Mouse (Mus musculus) midbrain, embryonic 12.5 days (tissue): ENCODE measurements around the gene Drc3. TPM values are rescaled to one million over a fixed set of nuclear protein-coding genes. Genes with fewer than 3 reads are reported as not detected.
"Not testable (repeated sequence)": the region's sequence is repeated elsewhere in the genome, so short reads cannot be mapped to it uniquely, and the experiment has no call there.

Experiments used
- ATAC-seq: fragments of 200-750 bp; cut with Nextera tagmentation; 2 replicates; pipeline ENCODE4 v1.8.0; 2017; ENCODE audit warnings: low read depth, moderate TSS enrichment, moderate library complexity; ENCODE audit not compliant: low FRiP score
- H3K27ac ChIP-seq: fragments of 300-500 bp; sonication (generic); replicated peaks from 2 replicates; pipeline ENCODE4 v1.5.1; 2016; ENCODE audit warnings: mild to moderate bottlenecking
- H3K27me3 ChIP-seq: fragments of 300-500 bp; sonication (generic); 2 replicates; pipeline ENCODE4 v1.6.1; 2016; ENCODE audit warnings: mild to moderate bottlenecking
- H3K36me3 ChIP-seq: fragments of 300-500 bp; sonication (generic); 2 replicates; pipeline ENCODE4 v1.6.1; 2016
- H3K4me1 ChIP-seq: fragments of 300-500 bp; sonication (generic); 2 replicates; pipeline ENCODE4 v1.6.1; 2016
- H3K4me2 ChIP-seq: fragments of 300-500 bp; sonication (generic); replicated peaks from 2 replicates; pipeline ENCODE4 v1.6.1; 2016; ENCODE audit warnings: mild to moderate bottlenecking, moderate library complexity
- H3K4me3 ChIP-seq: fragments of 300-500 bp; sonication (generic); 2 replicates; pipeline ENCODE4 v1.5.1; 2016; ENCODE audit warnings: mild to moderate bottlenecking
- H3K9ac ChIP-seq: fragments of 300-500 bp; sonication (generic); replicated peaks from 2 replicates; pipeline ENCODE4 v1.6.1; 2016; ENCODE audit warnings: mild to moderate bottlenecking, moderate library complexity
- H3K9me3 ChIP-seq: fragments of 300-500 bp; sonication (generic); 2 replicates; pipeline ENCODE4 v1.6.1; 2016; ENCODE audit warnings: mild to moderate bottlenecking
- WGBS: fragments of 180-500 bp; shearing (Covaris S2); methylation state at CpG from one replicate; pipeline ENCODE4 v1.1.7; 2016; 5-methylcytosine and 5-hydroxymethylcytosine counted together
- polyA plus RNA-seq: library from polyadenylated mRNA; unstranded; fragments of >200 nt; fragmentation: Nextera tagmentation; extraction: Ambion mirVana; gene quantifications from 2 replicates; pipeline ENCODE4 v1.2.1, GENCODE M21; 2016

Drc3 gene
- polyA plus RNA-seq, 1 experiment from 2014 or later = 2.5 TPM

GRCm38 (mm10) chr11:60439621-60440020 lies 86.5 kb downstream of the Drc3 start:
- ATAC-seq, H3K4me3 ChIP-seq, H3K27ac ChIP-seq, H3K4me2 ChIP-seq, H3K4me1 ChIP-seq, H3K9ac ChIP-seq, H3K9me3 ChIP-seq, H3K27me3 ChIP-seq: not testable (repeated sequence)
- peaks cover 67% of the 10 kb centered on the region for H3K36me3 ChIP-seq
- 31% methylated on average over 1 of the region's 1 CpGs for WGBS

GRCm38 (mm10) chr11:60440176-60440575 lies 87.0 kb downstream of the Drc3 start:
- WGBS = 54% methylated on average over 7 of the region's 7 CpGs
- H3K9ac ChIP-seq = no peak overlapping the region
- H3K4me3 ChIP-seq = no peak overlapping the region
- no peak overlapping the region for H3K27ac ChIP-seq
- H3K9me3 ChIP-seq = no peaks in the 10 kb centered on the region
- no peak overlapping the region for H3K4me2 ChIP-seq
- no peaks in the 10 kb centered on the region for H3K4me1 ChIP-seq
- H3K36me3 ChIP-seq = peaks cover 61% of the 10 kb centered on the region
- no peak for ATAC-seq
- no peaks in the 10 kb centered on the region for H3K27me3 ChIP-seq

- 90% methylated on average over 6 of the region's 6 CpGs for WGBS
- no peaks in the 10 kb centered on the region for H3K27me3 ChIP-seq
- no peak for ATAC-seq
- H3K4me2 ChIP-seq = no peak overlapping the region
- H3K9ac ChIP-seq = no peak overlapping the region
- H3K4me1 ChIP-seq = no peaks in the 10 kb centered on the region
- H3K27ac ChIP-seq = no peak overlapping the region
- H3K4me3 ChIP-seq = no peak overlapping the region
- peaks cover 41% of the 10 kb centered on the region for H3K36me3 ChIP-seq
- no peaks in the 10 kb centered on the region for H3K9me3 ChIP-seq
These were observed 89.8 kb downstream of the Drc3 start for GRCm38 (mm10) chr11:60442896-60443295.

Other genes starting within 250 kb of the Drc3 start
- 28.3 and 36.2 TPM in 2 replicates for gene Rai1, start 248.3 kb upstream of the Drc3 start, polyA plus RNA-seq
- gene Srebf1, start 130.7 kb upstream of the Drc3 start, polyA plus RNA-seq = 46.8 and 56.8 TPM in 2 replicates
- 33.3 and 37.3 TPM in 2 replicates for gene Tom1l2, start 424 bp upstream of the Drc3 start, polyA plus RNA-seq
- gene Gid4, start 63.8 kb downstream of the Drc3 start, polyA plus RNA-seq = 32.4 and 36.1 TPM in 2 replicates
- gene Atpaf2, start 65.1 kb downstream of the Drc3 start, polyA plus RNA-seq = 33.9 and 36.8 TPM in 2 replicates
- gene Drg2, start 101.3 kb downstream of the Drc3 start, polyA plus RNA-seq = 94.6 and 103 TPM in 2 replicates
- gene Myo15, start 116.0 kb downstream of the Drc3 start, polyA plus RNA-seq = 0.03 and 0.11 TPM in 2 replicates
- gene Alkbh5, start 183.1 kb downstream of the Drc3 start, polyA plus RNA-seq = 33.8 and 40.1 TPM in 2 replicates